Mouse (Mus musculus) kidney, adult 2 months (tissue): ENCODE data around the gene Spats2.

ENCODE experiments used
- CTCF ChIP-seq: fragments of 200-500 bp; conservative IDR thresholded peaks from 2 replicates; pipeline ENCODE4 v1.5.1; 2011; ENCODE audit warnings: low read depth, mild to moderate bottlenecking, control low read depth, low read length, moderate library complexity, mixed read lengths; ENCODE audit not compliant: insufficient read depth, insufficient read length
- POLR2A ChIP-seq: fragments of 200-500 bp; IDR thresholded peaks from one replicate; pipeline ENCODE4 v1.6.1; 2011; ENCODE audit warnings: low read depth, low read length, control low read depth

DNA sequence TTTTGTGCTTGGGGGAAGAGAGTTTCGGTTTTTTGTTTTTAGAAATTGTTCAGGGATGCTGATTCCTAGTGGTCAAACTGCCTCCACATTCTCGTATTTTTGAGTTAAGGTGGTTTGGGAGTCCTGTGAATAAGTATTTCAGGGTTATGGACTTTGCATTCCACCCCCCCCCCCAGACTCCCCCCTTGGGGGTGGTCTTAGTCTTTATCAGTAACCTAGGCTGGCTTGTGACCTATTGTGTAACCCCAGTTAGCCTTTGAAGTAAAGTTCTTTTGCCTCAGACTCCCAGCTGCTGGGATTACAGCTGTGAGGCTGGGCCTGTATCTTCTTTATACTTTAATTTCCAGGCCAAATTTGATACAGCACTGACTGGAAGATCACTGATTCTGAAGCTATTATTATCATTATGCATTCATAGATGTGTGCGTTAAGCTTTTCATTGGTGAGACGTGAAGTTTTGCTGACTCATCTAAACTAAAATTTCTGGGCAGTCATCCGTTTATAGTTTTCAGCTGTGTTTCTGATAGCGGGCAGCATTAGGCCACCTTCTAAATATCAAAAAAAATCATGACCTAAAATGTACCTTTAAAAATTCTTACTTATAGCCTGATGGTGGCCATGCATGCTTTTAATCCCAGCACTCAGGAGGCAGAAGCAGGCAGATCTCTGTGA lies 2.3 kb downstream of the Spats2 start:
- TF ChIP-seq CTCF (no peak), POLR2A (no peak)
